Comparison of ENCODE assay signal across 14 mouse cellular contexts in genomic region chr15:25354738-25355137, GRCm38 (mm10). TPM values are rescaled to one million over a fixed set of nuclear protein-coding genes. Genes with fewer than 3 reads are reported as not detected.
DNase-seq lines count a peak whose midpoint lies in the region; ATAC-seq and TF ChIP-seq lines count a peak whose summit lies in the region.
"Had no signal": no experiment of that assay in that cellular context is flagged by ENCODE, and none has a peak within 500 bp of the region (broad histone marks: within the 10 kb centered on the region; RNA-seq: fewer than 3 reads in every experiment).

No protein-coding gene starts in this region.

- no peak for TF ChIP-seq CTCF in kidney, adult 2 months (conservative IDR thresholded peaks at IDR 0.05; ENCODE audit: insufficient read depth, insufficient read length, low read depth, low read length)

- 77% methylated on average over 6 of the region's 6 CpGs for WGBS in embryonic facial prominence, embryonic 10.5 days
- 80% methylated on average over 6 of the region's 6 CpGs for WGBS in kidney, adult 2 months

- ATAC-seq in CD4-positive, CD25-positive, alpha-beta regulatory T cell, adult 4 months = no peak
- peak; percentile 88 to 92 for ATAC-seq in hematopoietic stem cell, adult 5-6 weeks (replicated peaks in 1 of 2; ENCODE audit: insufficient read depth in 1 of 2, low FRiP score in 2 of 2, low TSS enrichment in 1 of 2, low read depth in 1 of 2, poor library complexity in 2 of 2, severe bottlenecking in 2 of 2)
- peak; percentile 79 for ATAC-seq in megakaryocyte-erythroid progenitor cell, adult 5-6 weeks (replicated peaks; ENCODE audit: low FRiP score, low TSS enrichment, poor library complexity, severe bottlenecking)
- ATAC-seq: Patski had no signal

- H3K27ac ChIP-seq in embryonic facial prominence, embryonic 10.5 days (replicated peaks) = no peak overlapping the region
- no peak overlapping the region for H3K27ac ChIP-seq in kidney, adult 2 months (ENCODE audit: insufficient read depth, low read depth, low read length)
- H3K27ac ChIP-seq: hindbrain, embryonic 15.5 days; lung, embryonic 15.5 days had no signal

- DNase-seq in CD4-positive, CD25-positive, alpha-beta regulatory T cell, adult 2 months (ENCODE audit: low read depth, low spot score) = peak; percentile 7
- DNase-seq in B cell, adult 2 months = peak; percentile 12 to 25
- no peak for DNase-seq in embryonic facial prominence, embryonic 10.5 days (ENCODE audit: low spot score)
- no peak for DNase-seq in kidney, adult 2 months
- no peak for DNase-seq in frontal cortex, postnatal 25 days (ENCODE audit: low spot score in 2 of 2)
- DNase-seq: adrenal gland, postnatal 10 days; embryo, embryonic 11 days; kidney, postnatal 25 days had no signal

- H3K36me3 ChIP-seq in embryonic facial prominence, embryonic 10.5 days (replicated peaks) = no peaks in the 10 kb centered on the region
- no peaks in the 10 kb centered on the region for H3K36me3 ChIP-seq in kidney, adult 2 months (ENCODE audit: control insufficient read depth, insufficient read depth, low read length)
- H3K36me3 ChIP-seq: hindbrain, embryonic 15.5 days; lung, embryonic 15.5 days had no signal

- H3K9me3 ChIP-seq in embryonic facial prominence, embryonic 10.5 days = no peaks in the 10 kb centered on the region
- H3K9me3 ChIP-seq: hindbrain, embryonic 15.5 days; lung, embryonic 15.5 days had no signal

- TF ChIP-seq POLR2A in kidney, adult 2 months (IDR thresholded peaks at IDR 0.05; ENCODE audit: low read depth, low read length) = no peak

- H3K27me3 ChIP-seq in embryonic facial prominence, embryonic 10.5 days (replicated peaks; ENCODE audit: low read depth, poor library complexity, severe bottlenecking) = no peaks in the 10 kb centered on the region
- H3K27me3 ChIP-seq in kidney, adult 2 months (replicated peaks; ENCODE audit: control insufficient read depth, insufficient read depth, low read length) = no peaks in the 10 kb centered on the region
- H3K27me3 ChIP-seq: hindbrain, embryonic 15.5 days; lung, embryonic 15.5 days; Patski had no signal

- no peak overlapping the region for H3K4me3 ChIP-seq in embryonic facial prominence, embryonic 10.5 days
- no peak overlapping the region for H3K4me3 ChIP-seq in kidney, adult 2 months (ENCODE audit: insufficient read depth, low read depth, low read length)
- H3K4me3 ChIP-seq: hindbrain, embryonic 15.5 days; lung, embryonic 15.5 days had no signal

- no peaks in the 10 kb centered on the region for H3K4me1 ChIP-seq in embryonic facial prominence, embryonic 10.5 days
- H3K4me1 ChIP-seq in kidney, adult 2 months (ENCODE audit: control insufficient read depth, insufficient read depth, low read length) = no peaks in the 10 kb centered on the region
- H3K4me1 ChIP-seq: lung, embryonic 15.5 days had no signal

RNA-seq across cellular contexts. Expression of gene Basp1, which starts 58.8 kb away (rescaled TPM):
- under 1 TPM; 0.33 to 0.50 TPM for polyA plus RNA-seq in CD4-positive, CD25-positive, alpha-beta regulatory T cell, adult 4 months (2017; shearing (Covaris generic))
- total RNA-seq in hematopoietic stem cell, adult 5-6 weeks (2017) = 33.2 and 48.4 TPM in 2 replicates
- total RNA-seq in megakaryocyte-erythroid progenitor cell, adult 5-6 weeks (2014; fragmentation: Nextera tagmentation) = 0.40 and 0.52 TPM in 2 replicates
- total RNA-seq in megakaryocyte-erythroid progenitor cell, adult 5-6 weeks (2017) = 2.0 and 4.8 TPM in 2 replicates
- 48.4 and 50.7 TPM in 2 replicates for polyA plus RNA-seq in embryonic facial prominence, embryonic 10.5 days (2016; fragmentation: Nextera tagmentation; extraction: Ambion mirVana)
- polyA plus RNA-seq in kidney, adult 2 months (2012; rRNA removed) = 1.6 and 2.7 TPM in 2 replicates

Comparison
In these comparisons a context has a peak if more than half of its experiments do, and no peak if none do; other contexts are left out.
1. DNase-seq: peak in CD4-positive, CD25-positive, alpha-beta regulatory T cell, adult 2 months (single experiment) and B cell, adult 2 months (2 of 2); none in embryonic facial prominence, embryonic 10.5 days (single experiment), kidney, adult 2 months (single experiment) and frontal cortex, postnatal 25 days (0 of 2).
2. RNA of gene Basp1, which starts 58.8 kb away (polyA plus RNA-seq): 48.4 to 50.7 TPM in embryonic facial prominence, embryonic 10.5 days; 1.6 to 2.7 TPM in kidney, adult 2 months and 0.33 to 0.50 TPM in CD4-positive, CD25-positive, alpha-beta regulatory T cell, adult 4 months; every median in the first group is over 10 times any median in the second.